Mouse (Mus musculus): ENCODE results near the gene Ldha.

Ldha gene

DNA sequence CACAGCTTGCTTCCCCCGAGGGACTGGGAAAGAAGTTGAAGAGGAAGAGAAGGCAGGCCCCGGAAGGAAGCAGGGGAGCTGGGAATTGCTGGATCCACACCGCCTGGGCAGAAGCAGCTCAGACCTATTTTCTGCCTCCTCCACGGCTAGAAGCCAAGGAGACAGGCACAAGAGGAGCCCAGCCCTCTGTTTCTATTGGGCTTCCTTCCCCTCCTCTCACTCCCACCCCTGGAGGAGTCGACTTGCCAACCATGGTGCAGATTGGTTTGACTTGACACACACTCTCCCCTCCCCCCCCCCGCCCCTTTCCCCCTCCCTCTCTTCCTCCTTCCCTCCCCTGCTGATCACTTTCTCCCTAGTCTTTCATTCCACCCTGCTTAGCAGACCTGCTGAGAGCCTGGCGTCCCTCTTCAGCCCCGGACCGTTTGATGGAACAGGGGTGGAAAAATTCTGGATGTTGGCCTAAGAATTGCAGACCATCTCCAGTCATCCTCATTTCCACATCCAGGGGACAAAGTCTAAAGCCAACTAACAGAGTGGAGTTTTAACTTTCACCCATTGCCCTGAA lies 3.1 kb upstream of the Ldha start:
- no peak for DNase-seq (ENCODE audit: low read depth, low spot score)

DNA sequence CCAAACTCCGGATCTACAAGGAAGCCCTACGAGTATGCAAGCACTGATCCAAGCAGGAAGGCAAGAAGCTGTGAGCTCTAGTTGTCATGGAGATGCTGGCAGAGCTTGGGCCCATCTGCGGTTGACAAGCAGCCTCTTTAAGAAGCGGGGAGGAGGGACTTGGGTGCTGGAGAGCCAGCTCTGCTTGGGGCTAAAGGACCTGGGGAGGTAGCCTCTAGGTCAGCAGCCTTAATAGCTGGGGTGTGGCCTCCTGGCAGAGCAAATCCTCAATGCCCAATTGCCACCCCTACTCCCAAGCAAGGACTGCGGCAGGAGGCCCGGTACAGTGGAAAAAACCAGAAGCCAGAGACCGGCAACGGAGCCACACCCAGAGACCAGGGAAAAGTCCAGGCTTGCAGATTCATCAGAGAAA lies 2.4 kb upstream of the Ldha start:
- peak; percentile 44 for DNase-seq (ENCODE audit: low read depth, low spot score)

DNA sequence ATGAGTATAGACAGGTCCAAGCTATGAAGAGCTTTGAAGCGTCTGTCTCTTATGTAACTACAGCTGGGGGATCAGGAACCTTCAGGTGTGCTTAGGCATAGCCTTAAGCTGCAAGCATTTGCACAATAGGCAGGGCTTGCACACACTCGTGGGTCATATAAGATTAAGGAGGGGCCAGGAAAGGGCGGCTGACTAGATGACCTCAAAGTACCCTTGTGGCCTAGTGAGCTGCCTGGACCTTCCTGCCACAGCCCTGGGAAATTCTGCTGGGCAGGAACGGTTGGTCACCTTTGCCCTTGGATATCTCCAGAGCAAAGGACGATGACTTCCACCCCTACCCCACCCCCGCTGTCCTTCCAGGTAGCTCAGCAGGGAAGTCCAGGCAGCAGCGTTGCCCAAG lies 1.8 kb upstream of the Ldha start:
- DNase-seq (ENCODE audit: low read depth, low spot score) = no peak

DNA sequence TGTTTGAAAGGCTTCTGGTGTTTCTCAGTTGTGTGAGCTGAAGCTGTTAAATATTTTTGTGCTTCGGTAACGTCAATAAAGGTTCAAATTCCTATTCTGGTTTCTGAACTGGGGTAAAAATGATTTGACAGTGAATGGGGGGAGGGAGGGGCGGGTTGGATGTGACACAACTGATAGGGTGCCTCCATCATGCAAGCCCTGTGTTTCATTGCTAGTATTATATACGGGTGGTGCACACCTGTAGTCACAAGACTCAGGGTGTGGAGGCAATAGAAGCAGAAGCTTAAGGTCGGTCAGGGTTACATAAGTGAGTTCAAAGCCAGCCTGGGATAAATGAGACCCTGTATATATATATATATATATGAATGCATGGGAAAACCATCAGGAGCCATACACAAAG lies 1.4 kb upstream of the Ldha start:
- no peak for DNase-seq (ENCODE audit: low read depth, low spot score)

DNA sequence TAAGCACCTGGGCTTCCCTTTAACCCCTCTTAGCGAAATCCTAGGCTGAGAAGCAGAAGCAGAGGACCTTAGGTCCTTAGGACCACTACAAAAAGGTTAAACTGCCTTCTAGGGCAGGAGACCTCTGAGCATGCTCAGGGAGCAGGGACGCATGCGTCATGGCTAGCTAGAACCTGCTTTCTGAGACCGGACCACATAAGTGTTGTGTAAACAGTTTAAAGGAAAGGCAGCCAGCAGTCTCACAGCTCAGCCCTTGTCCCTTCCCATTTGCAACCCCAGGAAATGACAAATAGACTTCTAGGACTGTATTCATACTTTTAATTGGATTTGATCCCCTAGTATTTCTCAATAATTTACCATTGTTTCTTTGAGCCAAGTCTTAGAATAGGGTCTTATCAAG lies 949 bp upstream of the Ldha start:
- DNase-seq (ENCODE audit: low read depth, low spot score) = no peak

DNA sequence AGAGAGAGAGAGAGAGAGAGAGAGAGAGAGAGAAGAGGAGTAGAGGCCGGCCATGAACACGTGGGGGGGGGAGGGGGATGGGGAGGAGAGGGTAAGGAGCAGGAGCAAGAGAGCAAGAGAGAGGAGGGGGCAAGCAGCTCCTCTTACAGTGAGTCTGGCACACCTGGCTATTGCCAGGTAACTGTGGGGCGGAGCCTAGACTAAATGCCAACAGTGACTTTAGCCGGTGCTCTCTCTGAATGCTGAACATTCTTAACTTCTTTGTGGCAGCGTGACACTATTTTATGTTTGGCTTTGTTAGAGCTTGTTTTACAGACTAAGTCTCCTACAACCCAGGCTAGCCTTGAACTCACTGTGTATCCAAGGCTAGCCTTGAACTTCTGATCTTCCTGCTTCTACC lies 1.0 kb downstream of the Ldha start:
- DNase-seq (ENCODE audit: low read depth, low spot score) = no peak

DNA sequence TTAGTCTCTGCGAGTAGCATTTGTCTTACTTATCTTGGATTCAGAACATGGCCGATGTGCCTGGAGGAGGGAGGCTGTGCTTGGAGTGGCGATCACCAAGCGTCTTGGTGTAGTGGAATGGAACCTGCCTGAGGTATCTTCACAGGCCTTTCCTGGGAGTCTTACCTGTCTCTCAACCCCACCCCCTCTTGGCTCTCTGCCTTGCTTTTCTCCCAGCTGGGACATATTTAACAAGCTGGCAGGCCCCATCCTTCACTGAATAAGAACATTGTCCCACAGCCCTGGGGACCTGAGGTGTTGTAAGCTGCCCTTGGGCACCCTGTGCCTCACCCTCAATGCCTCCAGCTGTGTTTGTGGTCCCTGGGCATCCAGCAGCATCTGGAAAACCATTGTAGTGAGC lies 2.3 kb downstream of the Ldha start:
- no peak for DNase-seq (ENCODE audit: low read depth, low spot score)

DNA sequence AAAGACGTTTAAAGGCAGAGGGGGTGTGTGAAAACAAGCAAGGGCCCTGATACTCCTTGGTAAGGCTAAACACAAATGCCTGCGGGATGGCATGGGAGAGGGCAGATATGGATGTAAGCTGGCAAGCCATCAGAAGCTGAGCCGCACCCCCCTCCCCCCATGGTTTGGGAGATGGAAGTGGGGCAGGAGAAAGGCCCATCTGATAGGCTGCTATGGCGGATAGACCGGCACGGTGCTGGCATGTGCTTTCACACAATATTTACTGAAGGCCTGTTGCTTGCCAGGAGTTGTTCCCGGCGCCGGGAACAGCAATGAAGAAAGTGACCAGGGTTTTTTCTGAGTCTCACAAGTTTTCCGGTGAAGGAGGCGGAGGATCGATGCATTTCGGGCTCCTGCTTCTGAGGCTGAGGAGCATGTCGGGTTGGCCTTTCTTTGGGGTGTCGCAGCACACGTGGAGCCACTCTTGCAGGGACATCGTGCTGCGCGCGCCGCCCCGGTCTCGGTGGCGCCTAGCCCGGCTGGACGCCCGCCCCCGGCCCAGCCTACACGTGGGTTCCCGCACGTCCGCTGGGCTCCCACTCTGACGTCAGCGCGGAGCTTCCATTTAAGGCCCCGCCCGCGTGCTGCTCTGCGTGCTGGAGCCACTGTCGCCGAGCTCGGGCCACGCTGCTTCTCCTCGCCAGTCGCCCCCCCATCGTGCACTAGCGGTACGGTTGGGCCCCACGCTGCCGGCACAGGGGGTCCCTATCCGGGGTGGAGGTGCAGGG lies 4.1 kb downstream of the Ldha start:
- DNase-seq (ENCODE audit: low read depth, low spot score) = peak; percentile 96

DNA sequence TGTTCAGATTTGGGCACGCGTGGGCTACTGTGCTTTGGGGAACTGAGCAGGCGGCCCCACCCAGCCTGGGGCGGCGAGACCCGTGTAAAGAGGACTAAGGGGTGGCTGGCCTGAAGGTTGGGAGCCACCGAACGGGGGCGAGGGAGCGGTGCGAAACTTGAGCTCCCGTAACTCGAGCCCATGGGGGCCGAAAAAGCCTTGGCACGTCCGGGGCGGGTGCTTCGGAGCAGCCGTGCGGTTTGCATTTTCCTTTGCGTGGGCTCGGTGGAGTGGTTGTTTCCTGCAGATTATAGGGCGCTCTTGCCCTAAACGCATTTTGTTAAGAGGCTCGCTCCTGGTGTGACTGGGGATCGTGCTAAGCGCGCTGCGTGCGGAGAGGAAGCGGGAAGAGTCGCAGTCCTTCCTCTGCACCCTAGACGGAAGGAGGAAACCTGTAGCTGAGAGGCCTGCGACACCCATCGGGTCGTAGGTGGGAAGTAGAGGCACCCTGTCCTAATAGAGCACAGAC lies 4.8 kb downstream of the Ldha start:
- peak; percentile 36 for DNase-seq (ENCODE audit: low read depth, low spot score)

DNA sequence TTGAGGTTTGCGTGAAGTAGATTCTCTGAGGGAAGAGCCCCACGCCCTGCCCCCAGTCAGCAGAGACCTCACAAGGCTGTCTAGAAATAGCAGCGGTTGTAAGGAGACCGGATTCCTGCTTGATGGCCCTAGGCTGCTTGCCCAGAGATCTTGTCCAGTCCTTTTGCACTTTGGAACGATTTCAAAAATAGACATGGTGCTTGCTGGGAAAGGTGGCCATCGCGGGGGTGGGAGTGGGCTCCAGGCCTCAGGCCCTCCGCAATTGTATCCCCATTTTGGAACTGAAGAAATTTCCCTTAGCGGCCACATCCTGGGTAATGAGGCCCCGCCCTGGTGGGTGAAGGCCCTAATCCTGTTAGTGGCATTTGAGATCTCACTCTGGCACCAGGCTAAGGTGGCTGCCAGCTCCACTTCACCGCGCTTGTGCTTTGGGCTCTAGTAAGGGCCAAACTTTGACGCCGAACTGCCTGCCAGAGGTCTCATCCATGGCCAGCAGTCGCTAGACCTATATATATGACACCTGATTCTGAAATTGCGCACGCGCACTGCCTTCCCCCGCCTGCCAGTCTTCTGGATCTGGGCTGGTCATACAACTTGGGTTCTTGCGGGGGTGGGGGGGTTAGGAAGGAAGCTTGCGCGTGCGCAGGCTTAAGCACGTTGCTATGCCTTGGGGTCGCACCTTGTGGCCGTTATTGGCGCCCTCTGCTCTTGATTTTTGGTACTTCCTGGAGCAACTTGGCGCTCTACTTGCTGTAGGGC lies 5.4 kb downstream of the Ldha start:
- DNase-seq (ENCODE audit: low read depth, low spot score) = peak; percentile 82

DNA sequence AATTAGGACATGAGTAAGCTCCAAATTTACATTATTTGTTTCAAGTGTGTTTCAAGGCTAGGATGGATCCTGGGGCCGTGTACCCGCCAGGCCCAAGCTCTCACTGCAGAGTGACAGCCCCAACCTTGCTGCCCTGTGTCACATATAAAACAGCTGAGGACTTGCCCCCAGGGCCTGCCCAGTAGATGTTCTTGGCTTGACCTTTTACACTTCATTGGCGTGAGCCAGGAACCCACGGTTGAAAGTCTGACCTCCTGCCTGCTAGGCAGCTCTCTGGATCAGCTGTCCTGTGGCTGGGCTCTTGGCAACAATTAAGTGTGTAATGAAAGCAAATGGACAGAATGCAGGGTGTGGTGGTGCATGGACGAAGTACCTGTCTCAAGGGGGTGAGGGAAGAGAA lies 8.0 kb downstream of the Ldha start:
- no peak for DNase-seq (ENCODE audit: low read depth, low spot score)

DNA sequence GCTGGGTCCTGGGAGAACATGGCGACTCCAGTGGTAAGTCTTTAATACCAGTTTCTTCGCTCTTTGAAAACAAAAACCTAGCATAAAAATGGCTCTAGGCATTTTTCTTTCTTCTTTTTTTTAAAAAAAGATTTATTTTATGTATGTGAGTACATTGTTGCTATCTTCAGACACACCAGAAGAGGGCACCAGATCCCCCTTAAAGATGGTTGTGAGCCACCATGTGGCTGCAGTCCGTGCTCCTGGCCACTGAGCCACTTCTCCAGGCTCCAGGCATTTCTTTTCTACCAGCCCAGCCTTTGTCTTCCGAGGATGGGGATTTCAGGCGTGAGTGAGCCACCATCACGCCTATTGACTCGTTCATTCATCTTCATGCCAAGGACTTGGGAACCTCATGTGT lies 9.8 kb downstream of the Ldha start:
- DNase-seq (ENCODE audit: low read depth, low spot score) = no peak

DNA sequence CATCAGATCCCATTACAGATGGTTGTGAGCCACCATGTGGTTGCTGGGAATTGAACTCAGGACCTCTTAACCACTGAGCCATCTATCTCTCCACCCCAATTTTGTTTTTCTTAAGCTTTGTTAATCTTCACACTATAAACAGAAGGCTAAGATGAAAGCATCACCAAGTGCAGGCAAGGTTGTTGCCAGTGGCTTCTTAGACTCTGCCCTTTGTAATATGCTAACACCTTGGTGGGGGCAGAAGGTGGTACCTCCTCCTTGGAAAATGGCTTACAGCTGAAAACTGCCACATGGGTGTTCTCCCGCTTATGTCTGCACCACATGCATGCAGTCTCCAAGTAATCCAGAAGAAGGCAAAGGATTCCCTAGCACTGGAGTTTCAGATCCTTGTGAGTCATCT lies 11.4 kb downstream of the Ldha start:
- no peak for DNase-seq (ENCODE audit: low read depth, low spot score)

DNA sequence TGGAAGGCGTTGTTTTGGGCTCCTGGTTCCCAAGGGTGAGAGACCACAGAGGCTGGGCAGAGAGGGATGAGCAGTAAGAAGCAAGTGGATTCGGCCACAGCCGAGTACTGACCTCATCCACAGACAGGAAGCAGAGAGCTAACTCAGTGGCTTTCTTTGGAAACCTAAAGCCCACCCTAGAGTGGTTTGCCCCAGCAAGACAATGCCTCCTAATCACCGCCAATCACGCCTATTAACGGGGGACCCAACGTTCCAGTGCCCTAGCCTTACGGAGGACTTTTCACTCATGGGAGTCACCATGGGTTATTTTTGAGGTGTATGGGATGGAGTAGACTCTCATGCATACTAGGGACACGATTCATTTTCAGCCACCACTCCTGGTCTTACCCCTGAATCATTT lies 12.1 kb downstream of the Ldha start:
- DNase-seq (ENCODE audit: low read depth, low spot score) = no peak

DNA sequence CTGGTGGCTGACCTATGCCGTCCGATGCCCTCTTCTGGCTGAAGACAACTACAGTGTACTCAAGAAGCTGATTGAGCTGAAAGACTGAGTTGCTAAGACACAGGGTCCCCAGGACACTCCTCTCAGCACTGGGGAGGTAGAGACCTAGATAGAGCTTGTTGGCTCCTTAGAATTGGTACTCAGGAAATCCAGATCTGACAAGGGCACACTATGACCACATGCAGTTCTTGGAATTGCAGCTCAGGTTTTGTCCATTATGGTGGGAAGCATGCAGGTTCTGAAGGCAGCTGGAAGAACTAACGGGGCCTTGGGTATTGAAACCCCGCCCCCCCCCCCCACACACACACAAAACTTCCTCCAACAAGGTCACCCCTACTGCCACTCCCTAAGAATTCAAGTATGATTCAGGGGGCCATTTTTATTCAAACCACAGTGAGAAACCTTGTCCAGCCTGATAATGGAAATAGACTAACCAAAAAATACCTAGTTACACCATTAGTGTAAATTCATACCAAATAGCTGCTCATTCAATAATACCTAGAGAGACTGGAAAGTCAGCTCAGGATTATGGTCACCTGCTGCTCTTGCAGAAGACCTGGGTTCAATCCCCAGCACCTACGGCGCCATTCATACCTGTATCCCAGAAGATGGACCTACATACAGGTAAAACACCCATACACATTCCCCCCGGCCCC lies 14.7 kb downstream of the Ldha start:
- DNase-seq (ENCODE audit: low read depth, low spot score) = peak; percentile 50

DNA sequence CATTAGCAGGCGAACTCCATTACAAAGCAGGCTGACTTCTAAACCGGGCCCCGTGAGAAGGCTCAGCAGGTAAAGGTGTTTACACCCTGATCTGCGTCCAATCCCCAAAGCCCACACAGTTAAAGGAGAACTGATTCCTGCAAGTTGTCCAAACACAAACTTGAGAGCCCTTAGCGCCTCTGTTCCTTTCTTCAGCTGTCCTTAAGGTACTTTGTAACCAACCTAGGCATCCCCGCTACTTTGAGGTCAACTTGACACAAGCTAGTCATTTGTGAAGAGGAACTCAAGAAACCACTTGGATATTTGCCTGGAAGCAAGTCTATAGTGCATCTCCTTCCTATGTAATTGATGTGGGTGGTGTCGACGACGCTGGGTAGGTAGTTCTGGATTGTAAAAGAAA lies 16.2 kb downstream of the Ldha start:
- peak; percentile 36 for DNase-seq (ENCODE audit: low read depth, low spot score)

DNA sequence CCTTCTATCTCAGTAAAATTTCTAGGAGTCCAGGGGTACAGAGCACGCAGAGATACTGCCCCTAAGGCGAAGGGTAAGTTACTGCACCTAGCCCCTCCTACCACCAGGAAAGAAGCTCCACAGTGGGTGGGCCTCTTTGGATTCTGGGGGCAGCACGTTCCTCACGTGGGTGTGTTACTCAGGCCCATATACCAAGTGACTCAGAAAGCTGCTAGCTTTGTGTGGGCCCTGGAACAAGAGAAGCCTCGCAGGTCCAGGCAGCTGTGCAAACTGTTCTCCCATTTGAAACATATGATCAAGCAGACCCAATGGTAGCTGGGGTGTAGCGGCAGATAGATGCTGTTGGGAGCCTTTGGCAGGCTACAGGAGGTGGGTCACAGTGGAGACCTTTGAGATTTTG lies 17.8 kb downstream of the Ldha start:
- DNase-seq (ENCODE audit: low read depth, low spot score) = no peak

DNA sequence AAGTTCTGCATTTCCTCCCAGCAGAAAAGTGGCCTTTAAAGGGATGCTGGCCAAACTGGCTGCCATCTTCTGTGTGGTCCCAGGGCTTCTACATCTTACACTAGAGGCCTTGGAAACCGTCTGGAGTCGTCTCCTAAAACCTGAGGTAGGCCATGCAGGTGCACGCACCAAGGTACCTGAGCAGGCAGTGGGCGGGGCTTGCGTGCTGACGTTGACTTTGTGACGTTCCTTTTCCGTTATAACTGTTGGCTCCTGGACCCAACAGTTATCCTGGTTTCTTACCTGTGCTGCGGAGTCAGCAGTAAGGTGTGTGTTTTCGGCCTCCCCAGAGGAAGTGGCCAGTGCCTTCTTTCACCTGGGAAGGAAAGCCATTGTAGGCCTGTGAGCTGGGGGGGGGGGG lies 19.7 kb downstream of the Ldha start, which contains the start of gene Ldhc:
Ldhc (plus strand) TSS at position 208 of the 400 bp plus-strand sequence.
- no peak for DNase-seq (ENCODE audit: low read depth, low spot score)

DNA sequence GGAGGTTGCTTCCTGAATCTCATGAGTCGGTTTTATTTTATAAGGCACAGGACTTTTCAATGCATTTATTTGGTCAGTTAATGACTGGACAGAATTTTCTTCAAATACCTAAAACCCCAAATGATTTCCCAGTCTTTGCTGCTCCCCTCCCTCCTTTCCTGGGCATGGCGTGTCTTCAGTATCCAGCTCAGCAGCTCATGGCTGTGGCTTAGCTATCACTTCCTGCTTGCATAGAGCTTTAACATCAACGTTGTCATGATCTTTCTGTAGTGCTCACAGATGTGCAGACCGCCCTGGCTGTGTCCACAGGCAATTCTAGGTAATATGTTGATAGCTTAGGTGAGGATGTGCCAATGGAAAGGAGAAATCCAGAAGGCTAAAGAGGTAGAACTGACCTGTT lies 30.7 kb downstream of the Ldha start:
- DNase-seq (ENCODE audit: low read depth, low spot score) = no peak

DNA sequence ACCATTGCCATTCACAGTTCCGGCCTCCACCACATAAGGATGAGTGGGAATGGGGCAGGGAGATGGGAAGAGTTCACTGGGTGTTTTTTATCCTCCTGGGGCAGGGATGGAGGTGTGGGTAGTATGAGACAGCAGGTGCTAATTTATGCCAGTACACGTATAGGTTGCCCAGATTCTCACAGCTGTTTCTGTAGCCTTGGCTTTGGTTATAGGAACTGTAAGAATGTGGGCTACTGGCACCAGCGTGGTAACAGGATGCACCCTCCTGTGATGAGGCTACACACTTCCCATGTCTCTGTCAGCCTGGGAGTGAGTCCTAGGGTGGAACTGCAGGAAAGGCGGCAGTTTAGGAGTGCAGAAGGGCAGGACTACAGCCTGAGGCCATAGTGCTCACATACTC lies 35.6 kb downstream of the Ldha start:
- DNase-seq (ENCODE audit: low read depth, low spot score) = no peak

DNA sequence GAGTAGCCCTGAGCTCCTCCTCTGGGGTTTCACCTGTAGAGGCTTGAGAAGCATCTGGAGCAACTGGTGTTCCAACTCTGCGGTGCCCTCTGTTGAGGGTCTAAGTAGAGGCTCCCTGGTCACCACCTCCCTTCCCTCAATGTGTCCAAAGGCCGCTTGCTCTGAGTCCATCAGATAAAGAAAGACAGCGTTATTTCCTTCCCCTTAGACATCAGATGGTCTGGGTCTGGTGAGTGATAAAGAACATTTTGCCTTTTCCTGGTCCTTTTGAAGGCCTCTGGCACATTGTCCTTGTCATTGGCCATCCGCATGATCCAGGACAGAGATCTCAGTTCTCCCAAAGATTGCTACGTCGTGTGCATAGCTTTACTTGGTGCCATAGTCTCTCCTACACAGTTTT lies 36.0 kb downstream of the Ldha start:
- DNase-seq (ENCODE audit: low read depth, low spot score) = no peak

DNA sequence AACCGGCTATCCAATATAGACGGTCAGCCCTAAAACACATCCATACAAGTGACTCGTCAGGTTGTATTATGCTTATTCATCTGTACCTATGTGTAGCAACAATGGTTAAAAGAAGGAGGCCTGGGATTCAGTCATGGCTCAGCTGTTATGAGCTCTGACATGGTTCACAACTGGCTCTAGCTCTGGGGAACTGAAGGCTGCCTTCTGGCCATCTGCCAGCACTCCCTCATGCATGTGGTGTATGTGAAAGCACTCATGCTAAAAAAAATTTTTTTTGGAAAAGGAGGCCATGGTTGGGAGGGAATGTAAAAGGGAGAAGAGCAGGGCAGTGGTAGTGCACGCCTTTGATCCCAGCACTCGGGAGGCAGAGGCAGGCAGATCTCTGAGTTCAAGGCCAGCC lies 38.6 kb downstream of the Ldha start:
- DNase-seq (ENCODE audit: low read depth, low spot score) = no peak

Measured in A20 (cell line).